Mouse (Mus musculus) kidney, embryonic 14.5 days (tissue): ENCODE measurements around the gene Mymx. TPM values are rescaled to one million over a fixed set of nuclear protein-coding genes. Genes with fewer than 3 reads are reported as not detected.

Experiments
- ATAC-seq: fragments of 200-750 bp; cut with Nextera tagmentation; 2 replicates; pipeline ENCODE4 v1.8.0; 2017; ENCODE audit warnings: moderate number of reproducible peaks, mild to moderate bottlenecking, moderate TSS enrichment, moderate library complexity; ENCODE audit not compliant: low FRiP score, low TSS enrichment
- H3K27ac ChIP-seq: fragments of 300-500 bp; sonication (generic); 2 replicates; pipeline ENCODE4 v1.5.1; 2014; ENCODE audit warnings: low read depth, mild to moderate bottlenecking, low read length, moderate library complexity, mixed read lengths
- H3K27me3 ChIP-seq: fragments of 300-500 bp; sonication (generic); 2 replicates; pipeline ENCODE4 v1.6.1; 2014; ENCODE audit warnings: mild to moderate bottlenecking, low read length; ENCODE audit not compliant: control insufficient read depth, insufficient read depth
- H3K36me3 ChIP-seq: fragments of 300-500 bp; sonication (generic); 2 replicates; pipeline ENCODE4 v1.6.1; 2014; ENCODE audit warnings: low read length, mixed read lengths; ENCODE audit not compliant: control insufficient read depth, insufficient read depth
- H3K4me1 ChIP-seq: fragments of 300-500 bp; sonication (generic); 2 replicates; pipeline ENCODE4 v1.6.1; 2014; ENCODE audit warnings: low read length, mixed read lengths; ENCODE audit not compliant: control insufficient read depth, insufficient read depth
- H3K4me2 ChIP-seq: fragments of 300-500 bp; sonication (generic); replicated peaks from 2 replicates; pipeline ENCODE4 v1.6.1; 2014; ENCODE audit warnings: low read depth, mild to moderate bottlenecking, low read length
- H3K4me3 ChIP-seq: fragments of 300-500 bp; sonication (generic); 2 replicates; pipeline ENCODE4 v1.5.1; 2014; ENCODE audit warnings: mild to moderate bottlenecking, low read length
- H3K9ac ChIP-seq: fragments of 300-500 bp; sonication (generic); 2 replicates; pipeline ENCODE4 v1.6.1; 2014; ENCODE audit warnings: low read depth, mild to moderate bottlenecking, low read length, moderate library complexity
- H3K9me3 ChIP-seq: fragments of 300-500 bp; sonication (generic); 2 replicates; pipeline ENCODE4 v1.6.1; 2016; ENCODE audit warnings: low read length; ENCODE audit not compliant: control insufficient read depth
- WGBS: fragments of 180-500 bp; shearing (Covaris S2); extraction: QIAGEN DNeasy Blood & Tissue Kit; methylation state at CpG from one replicate; pipeline ENCODE4 v1.1.7; 2014; 5-methylcytosine and 5-hydroxymethylcytosine counted together
- polyA plus RNA-seq: library from polyadenylated mRNA; unstranded; fragments of >200 nt; fragmentation: Nextera tagmentation; extraction: Ambion mirVana; gene quantifications from 2 replicates; pipeline ENCODE4 v1.2.1, GENCODE M21; 2014

Mymx gene
- polyA plus RNA-seq, result 4.2 and 5.1 TPM in 2 replicates

GRCm38 (mm10) chr17:45601877-45602304, at the start of gene Mymx:
Gene Mymx, minus strand, starts transcription at chr17:45602102.
- Histone ChIP-seq H3K27ac (no peak within 1 kb of the TSS), H3K36me3 (no peaks in the 10 kb centered on the region), H3K27me3 (0 out of 2 replicates have a peak, but pooled peaks cover 4% of the 10 kb centered on the region), H3K4me1 (peaks cover 15% of the 10 kb centered on the region; the same call in 1 of the 2 replicates), H3K4me3 (no peak within 1 kb of the TSS), H3K9me3 (no peaks in the 10 kb centered on the region), H3K9ac (0 out of 2 replicates have a peak within 1 kb of the TSS, but pooled peaks have one; percentile 8), H3K4me2 (0 out of 2 replicates have a peak within 1 kb of the TSS, but pooled peaks have one; percentile 21)
- peak; percentile 24; the same call in 1 of the 2 replicates for ATAC-seq
- 41% methylated on average over 6 of the region's 6 CpGs for WGBS

GRCm38 (mm10) chr17:45644185-45644584, 42.3 kb upstream of the Mymx start:
- WGBS, result 95% methylated on average over 4 of the region's 4 CpGs
- no peak for ATAC-seq

GRCm38 (mm10) chr17:45642701-45643100, 40.8 kb upstream of the Mymx start:
- Histone ChIP-seq H3K27me3 (no peaks in the 10 kb centered on the region), H3K4me1 (no peaks in the 10 kb centered on the region), H3K27ac (no peak overlapping the region), H3K4me2 (no peak overlapping the region), H3K4me3 (no peak overlapping the region), H3K9me3 (no peaks in the 10 kb centered on the region), H3K9ac (no peak overlapping the region), H3K36me3 (no peaks in the 10 kb centered on the region)
- no peak; the same call in 1 of the 2 replicates for ATAC-seq
- 29% methylated on average over 12 of the region's 12 CpGs for WGBS

More at GRCm38 (mm10) chr17:45644185-45644584, 42.3 kb upstream of the Mymx start:
- Histone ChIP-seq H3K27ac (no peak overlapping the region), H3K4me1 (no peaks in the 10 kb centered on the region), H3K27me3 (no peaks in the 10 kb centered on the region), H3K36me3 (no peaks in the 10 kb centered on the region), H3K4me2 (no peak overlapping the region), H3K9me3 (no peaks in the 10 kb centered on the region), H3K9ac (no peak overlapping the region), H3K4me3 (no peak overlapping the region)

GRCm38 (mm10) chr17:45641981-45642380, 40.1 kb upstream of the Mymx start:
- Histone ChIP-seq H3K36me3 (no peaks in the 10 kb centered on the region), H3K9ac (no peak overlapping the region), H3K27ac (no peak overlapping the region), H3K27me3 (no peaks in the 10 kb centered on the region), H3K4me1 (no peaks in the 10 kb centered on the region), H3K4me3 (no peak overlapping the region), H3K9me3 (no peaks in the 10 kb centered on the region), H3K4me2 (no peak overlapping the region)
- no peak for ATAC-seq
- WGBS, result 89% methylated on average over 8 of the region's 8 CpGs

- no peak overlapping the region for H3K4me2 ChIP-seq
- H3K36me3 ChIP-seq, result no peaks in the 10 kb centered on the region
- WGBS, result 74% methylated on average over 16 of the region's 16 CpGs
- no peak overlapping the region for H3K27ac ChIP-seq
- no peak overlapping the region for H3K4me3 ChIP-seq
- no peak overlapping the region for H3K9ac ChIP-seq
- H3K4me1 ChIP-seq, result no peaks in the 10 kb centered on the region
- ATAC-seq, result no peak
- no peaks in the 10 kb centered on the region for H3K27me3 ChIP-seq
- H3K9me3 ChIP-seq, result no peaks in the 10 kb centered on the region
These were observed 36.8 kb upstream of the Mymx start for GRCm38 (mm10) chr17:45638596-45639295.

GRCm38 (mm10) chr17:45634033-45634432, 32.1 kb upstream of the Mymx start:
- WGBS, result 84% methylated on average over 5 of the region's 5 CpGs
- no peaks in the 10 kb centered on the region for H3K27me3 ChIP-seq
- H3K4me1 ChIP-seq, result peaks cover 5% of the 10 kb centered on the region; the same call in 1 of the 2 replicates
- H3K27ac ChIP-seq, result no peak overlapping the region
- no peaks in the 10 kb centered on the region for H3K36me3 ChIP-seq
- ATAC-seq, result no peak
- H3K9ac ChIP-seq, result no peak overlapping the region
- no peak overlapping the region for H3K4me2 ChIP-seq
- H3K4me3 ChIP-seq, result no peak overlapping the region
- no peaks in the 10 kb centered on the region for H3K9me3 ChIP-seq

GRCm38 (mm10) chr17:45631940-45632339, 30.0 kb upstream of the Mymx start:
- no peak overlapping the region for H3K4me3 ChIP-seq
- H3K36me3 ChIP-seq, result no peaks in the 10 kb centered on the region
- no peaks in the 10 kb centered on the region for H3K27me3 ChIP-seq
- WGBS, result 73% methylated on average over 6 of the region's 6 CpGs
- no peaks in the 10 kb centered on the region for H3K9me3 ChIP-seq
- no peak overlapping the region for H3K4me2 ChIP-seq
- H3K9ac ChIP-seq, result no peak overlapping the region
- peaks cover 5% of the 10 kb centered on the region; the same call in 1 of the 2 replicates for H3K4me1 ChIP-seq
- no peak overlapping the region for H3K27ac ChIP-seq
- ATAC-seq, result no peak

- Histone ChIP-seq H3K4me1 (peaks cover 8% of the 10 kb centered on the region; the same call in 1 of the 2 replicates), H3K27me3 (no peaks in the 10 kb centered on the region), H3K27ac (no peak overlapping the region), H3K36me3 (no peaks in the 10 kb centered on the region), H3K4me3 (no peak overlapping the region), H3K9me3 (no peaks in the 10 kb centered on the region), H3K4me2 (no peak overlapping the region), H3K9ac (no peak overlapping the region)
- WGBS, result 56% methylated on average over 3 of the region's 3 CpGs
- ATAC-seq, result no peak
These were observed 29.1 kb upstream of the Mymx start for GRCm38 (mm10) chr17:45630992-45631391.
